Mouse (Mus musculus) myocyte (in vitro differentiated cells): Measurements from ENCODE around the gene Ttll8.

ENCODE experiments used
- CEBPB ChIP-seq: IDR thresholded peaks from 2 replicates; pipeline ENCODE4 v1.6.1; 2011; ENCODE audit warnings: mild to moderate bottlenecking, moderate library complexity; ENCODE audit not compliant: poor library complexity, insufficient read depth, severe bottlenecking
- E2F4 ChIP-seq: IDR thresholded peaks from one replicate; pipeline ENCODE4 v1.6.1; 2011; ENCODE audit warnings: mild to moderate bottlenecking, control low read depth, moderate library complexity; ENCODE audit not compliant: insufficient read depth
- MAX ChIP-seq: IDR thresholded peaks from one replicate; pipeline ENCODE4 v1.6.1; 2011; ENCODE audit warnings: low read depth, mild to moderate bottlenecking, control low read depth
- MYOD1 ChIP-seq, 3 experiments: IDR thresholded peaks; one replicate each; pipeline ENCODE4 v1.6.1; 2011; ENCODE audit warnings: control low read depth in 2 of 3, low read depth in 2 of 3, mild to moderate bottlenecking in 2 of 3, moderate library complexity in 1 of 3; ENCODE audit not compliant: insufficient read length in 2 of 3, control insufficient read depth in 1 of 3
- MYOG ChIP-seq, 3 experiments: IDR thresholded peaks; one replicate each; pipeline ENCODE4 v1.6.1; 2011; ENCODE audit warnings: control low read depth in 2 of 3, low read depth in 2 of 3, mild to moderate bottlenecking in 2 of 3; ENCODE audit not compliant: insufficient read length in 2 of 3, control insufficient read depth in 1 of 3, insufficient read depth in 1 of 3
- POLR2A ChIP-seq: IDR thresholded peaks from one replicate; pipeline ENCODE4 v1.6.1; 2011; ENCODE audit warnings: low read depth, mild to moderate bottlenecking, control low read depth, moderate library complexity; ENCODE audit not compliant: insufficient read length
- POLR2AphosphoS2 ChIP-seq: IDR thresholded peaks from one replicate; pipeline ENCODE4 v1.6.1; 2011; ENCODE audit warnings: low read depth, control low read depth; ENCODE audit not compliant: insufficient read length
- REST ChIP-seq: IDR thresholded peaks from one replicate; pipeline ENCODE4 v1.6.1; 2011; ENCODE audit warnings: mild to moderate bottlenecking, control low read depth, moderate library complexity; ENCODE audit not compliant: insufficient read depth, insufficient read length
- TCF3 ChIP-seq: IDR thresholded peaks from one replicate; pipeline ENCODE4 v1.6.1; 2011; ENCODE audit warnings: low read depth, control low read depth; ENCODE audit not compliant: insufficient read length
- USF1 ChIP-seq: IDR thresholded peaks from one replicate; pipeline ENCODE4 v1.6.1; 2011; ENCODE audit warnings: low read depth, mild to moderate bottlenecking, control low read depth, moderate library complexity

GRCm38 (mm10) chr15:89001245-89001644, 47.0 kb upstream of the Ttll8 start:
- TF ChIP-seq USF1 (no peak), POLR2A (no peak), E2F4 (no peak), MAX (no peak), CEBPB (no peak), TCF3 (no peak), MYOD1 (IDR thresholded peaks at IDR 0.05; ENCODE audit: control insufficient read depth in 1 of 3, insufficient read length in 2 of 3, low read depth in 2 of 3) (peak in 2 of 3 experiments; percentile 52 to 56), POLR2AphosphoS2 (no peak), MYOG (IDR thresholded peaks at IDR 0.05; ENCODE audit: control insufficient read depth in 1 of 3, insufficient read depth in 1 of 3, insufficient read length in 2 of 3, low read depth in 2 of 3) (peak in 1 of 3 experiments; percentile 17), REST (no peak)
